ENCODE assay signal across 12 mouse cellular contexts in genomic region chr19:30136308-30136707, GRCm38 (mm10).
"Had no signal": no experiment of that assay in that cellular context is flagged by ENCODE, and none has a peak within 500 bp of the region (broad histone marks: within the 10 kb centered on the region; RNA-seq: fewer than 3 reads in every experiment).

No protein-coding gene starts in this region.

- H3K4me1 ChIP-seq: intestine, embryonic 15.5 days; limb, embryonic 10.5 days; liver, embryonic 15.5 days; midbrain, embryonic 12.5 days had no signal

- DNase-seq: kidney, adult 8-10 months; kidney, postnatal 25 days; right cerebral cortex, adult 18-20 months; right cerebral cortex, postnatal 25 days; thymus, postnatal 4 days had no signal

- H3K36me3 ChIP-seq: intestine, embryonic 15.5 days; liver, embryonic 15.5 days had no signal

- H3K9me3 ChIP-seq: intestine, embryonic 15.5 days; limb, embryonic 10.5 days; liver, embryonic 15.5 days; midbrain, embryonic 12.5 days had no signal

- H3K27ac ChIP-seq: intestine, embryonic 15.5 days; left cerebral cortex, adult 2 months; limb, embryonic 10.5 days; liver, embryonic 15.5 days; midbrain, embryonic 12.5 days had no signal

- H3K4me3 ChIP-seq: intestine, embryonic 15.5 days; left cerebral cortex, adult 2 months; limb, embryonic 10.5 days; liver, embryonic 15.5 days; midbrain, embryonic 12.5 days had no signal

- H3K4me2 ChIP-seq: intestine, embryonic 15.5 days; liver, embryonic 11.5 days; liver, embryonic 15.5 days; midbrain, embryonic 12.5 days had no signal

- H3K9ac ChIP-seq: intestine, embryonic 15.5 days; liver, embryonic 15.5 days; midbrain, embryonic 12.5 days had no signal

- ATAC-seq: intestine, embryonic 15.5 days; midbrain, embryonic 16.5 days had no signal

- H3K27me3 ChIP-seq: intestine, embryonic 15.5 days; liver, embryonic 15.5 days; midbrain, embryonic 12.5 days had no signal
